Comparison of ENCODE assay signal across 18 mouse cellular contexts in genomic region chr5:37903861-37904260, GRCm38 (mm10).
DNase-seq lines count a peak whose midpoint lies in the region; ATAC-seq and TF ChIP-seq lines count a peak whose summit lies in the region.
"Had no signal": no experiment of that assay in that cellular context is flagged by ENCODE, and none has a peak within 500 bp of the region (broad histone marks: within the 10 kb centered on the region; RNA-seq: fewer than 3 reads in every experiment).

No protein-coding gene starts in this region.

- H3K4me2 ChIP-seq in midbrain, embryonic 11.5 days, result no peak overlapping the region
- H3K4me2 ChIP-seq in midbrain, postnatal 0 days (ENCODE audit: low read depth, low read length, poor library complexity, severe bottlenecking), result no peak overlapping the region

- no peaks in the 10 kb centered on the region for H3K36me3 ChIP-seq in midbrain, embryonic 11.5 days (ENCODE audit: control insufficient read depth, insufficient read depth, low read length)
- H3K36me3 ChIP-seq in midbrain, postnatal 0 days (ENCODE audit: insufficient read depth, low read length), result no peaks in the 10 kb centered on the region
- H3K36me3 ChIP-seq: G1E had no signal

- TF ChIP-seq CTCF in midbrain, postnatal 0 days (IDR thresholded peaks at IDR 0.05), result no peak

- H3K9ac ChIP-seq in midbrain, embryonic 11.5 days (ENCODE audit: low read length), result no peak overlapping the region
- no peak overlapping the region for H3K9ac ChIP-seq in midbrain, postnatal 0 days (replicated peaks; ENCODE audit: low read length, poor library complexity, severe bottlenecking)

- 79% methylated on average over 3 of the region's 3 CpGs for WGBS in midbrain, embryonic 11.5 days
- 88% methylated on average over 3 of the region's 3 CpGs for WGBS in midbrain, postnatal 0 days

- no peak overlapping the region for H3K4me3 ChIP-seq in midbrain, embryonic 11.5 days (ENCODE audit: low read depth, low read length)
- no peak overlapping the region for H3K4me3 ChIP-seq in midbrain, postnatal 0 days (ENCODE audit: low read depth, low read length)

- H3K4me1 ChIP-seq in midbrain, embryonic 11.5 days (ENCODE audit: control insufficient read depth, insufficient read depth, low read length), result peaks cover 9% of the 10 kb centered on the region
- H3K4me1 ChIP-seq in midbrain, postnatal 0 days (ENCODE audit: insufficient read depth, low read length), result no peaks in the 10 kb centered on the region

- no peak overlapping the region for H3K27ac ChIP-seq in midbrain, embryonic 11.5 days (ENCODE audit: low read depth, low read length)
- H3K27ac ChIP-seq in midbrain, postnatal 0 days (ENCODE audit: low read depth, low read length), result no peak overlapping the region

- H3K27me3 ChIP-seq in midbrain, embryonic 11.5 days (ENCODE audit: control insufficient read depth, insufficient read depth, low read length), result peaks cover 33% of the 10 kb centered on the region
- peaks cover 19% of the 10 kb centered on the region for H3K27me3 ChIP-seq in midbrain, postnatal 0 days (ENCODE audit: insufficient read depth, low read length)
- H3K27me3 ChIP-seq: Patski had no signal

- DNase-seq in heart, adult 11 months, result peak; percentile 87
- DNase-seq in heart, adult 8-10 months (ENCODE audit: low spot score), result no peak
- peak; percentile 74 for DNase-seq in midbrain, embryonic 11.5 days (ENCODE audit: low spot score, missing footprints)
- DNase-seq in midbrain, postnatal 0 days (ENCODE audit: low spot score), result no peak
- DNase-seq: adrenal gland, adult 2 months; adrenal gland, adult 8-10 months; adrenal gland, postnatal 10 days; adrenal gland, postnatal 14 days; adrenal gland, postnatal 25 days; adrenal gland, postnatal 36 days; B cell, adult 2 months; cerebellum, adult 11 months; cerebellum, adult 11-12 months; cerebellum, adult 18-20 months had no signal

- ATAC-seq in midbrain, embryonic 11.5 days (ENCODE audit: low FRiP score), result no peak
- no peak for ATAC-seq in midbrain, postnatal 0 days (ENCODE audit: low FRiP score)
- ATAC-seq: activated CD4-positive, CD25-positive, alpha-beta regulatory T cell, adult 4 months; CD4-positive, CD25-positive, alpha-beta regulatory T cell, adult 4 months had no signal

- H3K9me3 ChIP-seq in midbrain, embryonic 11.5 days (ENCODE audit: control insufficient read depth, low read length), result no peaks in the 10 kb centered on the region
- no peaks in the 10 kb centered on the region for H3K9me3 ChIP-seq in midbrain, postnatal 0 days (ENCODE audit: low read length)

Comparison
In these comparisons a context has a peak if more than half of its experiments do, and no peak if none do; other contexts are left out.
1. DNase-seq: peak in heart, adult 11 months (single experiment) and midbrain, embryonic 11.5 days (single experiment); none in heart, adult 8-10 months (single experiment) and midbrain, postnatal 0 days (single experiment).